Mouse (Mus musculus): ENCODE results near the gene Stk25. TPM values are rescaled to one million over a fixed set of nuclear protein-coding genes. Genes with fewer than 3 reads are reported as not detected.
"Not testable (repeated sequence)": the region's sequence is repeated elsewhere in the genome, so short reads cannot be mapped to it uniquely, and the experiment has no call there.

Gene Stk25
- polyA plus RNA-seq (2015; fragmentation: Nextera tagmentation; extraction: Ambion mirVana): 297 and 299 TPM in 2 replicates

DNA sequence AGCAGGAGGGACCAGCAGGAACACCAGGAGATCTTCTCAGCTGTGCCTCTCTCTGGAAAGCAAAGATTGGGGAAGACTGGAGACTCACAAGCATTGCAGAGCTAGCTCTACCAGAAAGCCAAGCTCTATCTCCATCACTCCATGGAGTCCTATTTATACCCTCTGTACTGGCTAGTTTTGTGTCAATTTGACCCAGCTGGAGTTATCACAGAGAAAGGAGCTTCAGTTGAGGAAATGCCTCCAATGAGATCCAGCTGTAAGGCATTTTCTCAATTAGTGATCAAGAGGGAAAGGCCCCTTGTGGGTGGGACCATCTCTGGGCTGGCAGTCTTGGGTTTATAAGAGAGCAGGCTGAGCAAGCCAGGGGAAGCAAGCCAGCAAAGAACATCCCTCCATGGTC is at the start of gene Stk25:
Gene Stk25 (minus strand): TSS at position 101 of the 400 bp plus-strand sequence.
- not testable (repeated sequence) for H3K27me3 ChIP-seq; H3K9ac ChIP-seq (replicated peaks); H3K4me3 ChIP-seq; H3K27ac ChIP-seq (replicated peaks); H3K9me3 ChIP-seq; H3K4me1 ChIP-seq; H3K4me2 ChIP-seq (replicated peaks); H3K36me3 ChIP-seq; ATAC-seq (replicated peaks)

DNA sequence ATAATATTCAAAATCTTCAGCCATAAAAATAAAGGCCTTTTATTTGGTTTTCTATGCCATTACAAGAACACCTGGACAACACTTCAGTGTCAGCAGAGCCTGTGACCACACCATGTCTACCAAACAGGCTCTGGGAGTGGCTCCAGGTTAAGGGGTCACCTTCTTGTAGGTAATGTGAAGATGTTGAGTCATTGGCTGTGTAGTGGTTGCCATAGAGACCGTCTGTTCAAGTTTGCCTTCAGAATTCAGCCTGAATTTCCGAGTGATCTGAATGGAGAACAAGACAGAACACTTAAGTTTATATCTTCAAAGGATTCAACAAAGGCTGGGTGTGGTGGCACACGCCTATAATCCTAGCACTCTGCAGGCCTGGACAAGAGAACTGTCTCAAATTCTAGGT is 46.9 kb upstream of the Stk25 start:
- Histone ChIP-seq H3K4me2 (replicated peaks) (no peak overlapping the region), H3K27me3 (no peaks in the 10 kb centered on the region), H3K4me3 (no peak overlapping the region), H3K9ac (replicated peaks) (no peak overlapping the region), H3K36me3 (0 out of 2 replicates have a peak, but pooled peaks cover 6% of the 10 kb centered on the region), H3K27ac (replicated peaks) (no peak overlapping the region), H3K4me1 (no peaks in the 10 kb centered on the region), H3K9me3 (no peaks in the 10 kb centered on the region)
- 70% methylated on average over 3 of the region's 3 CpGs for WGBS
- ATAC-seq (replicated peaks): no peak

DNA sequence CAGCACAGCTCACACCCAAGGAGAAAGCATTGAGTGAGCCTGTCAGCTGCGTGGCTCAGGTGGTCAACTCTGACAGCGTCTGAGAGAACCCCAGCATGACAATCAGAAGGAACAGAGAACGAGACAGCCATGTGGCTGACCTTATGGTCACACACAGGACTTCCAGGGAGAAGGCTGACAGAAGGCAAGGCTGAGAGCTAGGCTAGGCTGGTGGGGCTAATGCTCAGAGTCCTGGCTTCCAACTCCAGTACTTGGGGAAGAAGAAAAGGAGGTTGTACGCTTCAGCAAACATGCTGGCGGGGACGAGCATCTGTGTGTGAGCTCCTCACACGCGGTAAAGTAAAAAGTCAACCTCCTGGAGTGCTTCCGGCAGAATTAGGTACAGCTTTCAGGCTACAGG is 45.9 kb upstream of the Stk25 start:
- ATAC-seq (replicated peaks): no peak
- H3K9ac ChIP-seq (replicated peaks): no peak overlapping the region
- no peak overlapping the region for H3K27ac ChIP-seq (replicated peaks)
- no peaks in the 10 kb centered on the region for H3K27me3 ChIP-seq
- H3K4me2 ChIP-seq (replicated peaks): no peak overlapping the region
- 84% methylated on average over 9 of the region's 9 CpGs for WGBS
- H3K4me3 ChIP-seq: no peak overlapping the region
- 0 out of 2 replicates have a peak, but pooled peaks cover 6% of the 10 kb centered on the region for H3K36me3 ChIP-seq
- H3K9me3 ChIP-seq: no peaks in the 10 kb centered on the region
- no peaks in the 10 kb centered on the region for H3K4me1 ChIP-seq

DNA sequence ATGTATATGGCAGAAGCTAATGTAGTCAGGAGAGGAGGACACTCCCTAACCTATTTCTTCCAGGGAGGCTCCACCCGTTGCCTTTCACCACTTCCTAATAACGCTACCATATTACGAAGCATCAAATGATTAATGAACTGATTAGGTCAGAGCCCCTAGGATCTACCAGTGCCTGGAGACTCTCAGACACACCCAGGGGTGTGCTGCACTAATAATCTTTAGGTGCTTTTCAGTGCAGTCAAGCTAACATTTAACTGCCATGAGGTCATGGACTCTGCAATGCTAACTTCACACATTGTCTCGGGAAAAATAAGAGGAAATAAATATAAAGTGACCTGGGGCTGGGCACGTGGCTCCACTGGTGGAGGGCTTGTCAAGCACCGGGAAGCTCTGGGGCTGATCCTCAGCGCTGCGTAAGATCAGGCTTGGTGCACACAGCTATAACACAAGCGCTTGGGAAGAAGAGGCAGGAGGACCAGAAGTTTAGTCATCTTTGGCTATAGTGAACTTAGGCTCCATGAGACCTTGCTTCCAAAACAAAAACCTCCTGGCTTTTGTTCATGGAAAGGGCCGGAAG is 45.1 kb upstream of the Stk25 start:
- H3K9me3 ChIP-seq: no peaks in the 10 kb centered on the region
- no peaks in the 10 kb centered on the region for H3K27me3 ChIP-seq
- H3K4me1 ChIP-seq: no peaks in the 10 kb centered on the region
- H3K4me2 ChIP-seq (replicated peaks): no peak overlapping the region
- 0 out of 2 replicates have a peak, but pooled peaks cover 6% of the 10 kb centered on the region for H3K36me3 ChIP-seq
- no peak overlapping the region for H3K9ac ChIP-seq (replicated peaks)
- WGBS: 94% methylated on average over 10 of the region's 10 CpGs
- H3K27ac ChIP-seq (replicated peaks): no peak overlapping the region
- H3K4me3 ChIP-seq: no peak overlapping the region
- no peak for ATAC-seq (replicated peaks)

DNA sequence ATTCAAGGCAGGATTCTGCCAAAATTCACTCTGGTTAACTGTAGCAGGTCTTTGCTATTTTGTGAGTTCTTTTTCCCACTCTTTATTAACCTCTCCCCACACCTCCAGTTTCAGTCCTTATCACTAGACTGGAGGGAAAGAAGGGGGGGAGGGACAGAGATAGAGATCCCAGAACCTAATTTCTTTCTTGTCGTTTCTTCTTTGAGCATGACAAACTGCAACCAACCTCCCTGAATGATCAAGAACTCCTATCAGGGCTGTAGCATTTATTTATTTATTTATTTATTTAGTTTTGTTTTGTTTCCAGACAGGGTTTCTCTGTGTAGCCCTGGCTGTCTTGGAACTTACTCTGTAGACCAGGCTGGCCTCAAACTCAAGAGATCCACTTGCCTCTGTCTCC is 43.6 kb upstream of the Stk25 start:
- no peak overlapping the region for H3K27ac ChIP-seq (replicated peaks)
- no peaks in the 10 kb centered on the region for H3K4me1 ChIP-seq
- 90% methylated on average over 1 of the region's 1 CpGs for WGBS
- H3K4me3 ChIP-seq: no peak overlapping the region
- H3K36me3 ChIP-seq: 0 out of 2 replicates have a peak, but pooled peaks cover 6% of the 10 kb centered on the region
- no peak overlapping the region for H3K4me2 ChIP-seq (replicated peaks)
- H3K9ac ChIP-seq (replicated peaks): no peak overlapping the region
- no peaks in the 10 kb centered on the region for H3K27me3 ChIP-seq
- H3K9me3 ChIP-seq: no peaks in the 10 kb centered on the region
- no peak for ATAC-seq (replicated peaks)

DNA sequence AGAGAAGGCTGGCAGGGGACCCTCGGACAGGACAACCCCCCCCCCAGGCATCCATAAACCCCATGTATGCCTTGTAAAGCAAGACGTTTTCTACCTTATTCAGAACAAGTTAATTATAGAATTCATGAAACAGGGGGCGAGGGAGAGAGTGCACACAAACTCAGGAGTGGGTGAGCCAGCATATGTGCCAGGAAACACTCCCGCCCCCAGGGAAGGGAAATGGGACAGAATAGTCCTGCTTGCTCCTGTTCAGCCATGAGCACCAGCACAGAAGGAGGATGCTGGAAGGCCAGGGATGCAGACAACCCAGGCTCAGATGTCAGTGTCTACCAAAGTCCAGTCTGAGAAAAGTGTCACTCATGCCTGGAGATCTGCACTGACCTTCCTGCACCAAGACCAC is 40.7 kb upstream of the Stk25 start:
- no peak for ATAC-seq (replicated peaks)
- Histone ChIP-seq H3K27me3 (no peaks in the 10 kb centered on the region), H3K27ac (replicated peaks) (no peak overlapping the region), H3K9me3 (no peaks in the 10 kb centered on the region), H3K4me1 (no peaks in the 10 kb centered on the region), H3K9ac (replicated peaks) (no peak overlapping the region), H3K4me2 (replicated peaks) (no peak overlapping the region), H3K36me3 (peaks cover 17% of the 10 kb centered on the region), H3K4me3 (no peak overlapping the region)
- 75% methylated on average over 4 of the region's 4 CpGs for WGBS

DNA sequence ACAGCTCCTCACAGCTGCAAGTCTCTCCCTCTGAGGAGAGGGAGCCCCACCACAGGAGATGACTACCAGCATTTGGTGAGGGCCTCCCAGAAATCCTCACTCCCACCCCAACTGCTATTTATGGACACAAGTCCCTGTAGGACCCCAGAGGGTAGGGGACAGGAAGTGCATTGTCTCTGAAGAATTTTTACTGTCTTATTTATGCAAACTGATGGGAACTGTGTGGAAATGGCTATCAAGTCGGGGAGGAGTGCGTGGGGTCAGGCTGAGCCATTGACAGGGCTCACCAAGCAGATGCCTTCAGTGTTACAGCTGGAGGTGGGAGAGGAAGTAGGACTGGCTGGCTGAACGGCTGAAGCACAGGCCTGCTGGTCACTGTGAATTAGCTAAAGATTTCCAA is 38.9 kb upstream of the Stk25 start:
- Histone ChIP-seq H3K4me2 (replicated peaks) (no peak overlapping the region), H3K4me3 (no peak overlapping the region), H3K4me1 (no peaks in the 10 kb centered on the region), H3K27me3 (no peaks in the 10 kb centered on the region), H3K27ac (replicated peaks) (no peak overlapping the region), H3K36me3 (peaks cover 11% of the 10 kb centered on the region), H3K9ac (replicated peaks) (no peak overlapping the region), H3K9me3 (no peaks in the 10 kb centered on the region)
- no peak for ATAC-seq (replicated peaks)
- 80% methylated on average over 3 of the region's 3 CpGs for WGBS

DNA sequence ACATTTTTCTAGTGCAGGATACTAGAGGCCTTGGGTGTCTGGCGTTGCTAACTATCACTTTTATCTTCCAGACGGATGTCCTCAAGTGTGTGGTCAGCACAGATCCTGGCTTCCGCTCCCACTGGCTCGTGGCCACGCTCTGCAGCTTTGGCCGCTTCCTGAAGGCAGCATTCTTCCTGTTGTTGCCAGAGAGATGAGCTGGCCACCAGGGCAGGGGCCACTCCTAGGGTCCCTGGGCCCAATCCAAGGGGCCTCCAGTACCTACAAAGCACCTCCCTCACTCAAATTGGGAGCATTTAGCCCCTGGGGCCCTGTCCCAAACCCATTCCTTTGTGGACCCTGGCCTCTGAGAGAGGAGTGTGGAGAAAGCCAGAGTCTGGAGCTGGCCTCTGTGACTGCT is 36.5 kb upstream of the Stk25 start:
- H3K4me3 ChIP-seq: no peak overlapping the region
- no peaks in the 10 kb centered on the region for H3K9me3 ChIP-seq
- H3K27me3 ChIP-seq: no peaks in the 10 kb centered on the region
- peaks cover 14% of the 10 kb centered on the region for H3K36me3 ChIP-seq
- no peak overlapping the region for H3K4me2 ChIP-seq (replicated peaks)
- H3K27ac ChIP-seq (replicated peaks): no peak overlapping the region
- no peaks in the 10 kb centered on the region for H3K4me1 ChIP-seq
- 82% methylated on average over 6 of the region's 6 CpGs for WGBS
- no peak for ATAC-seq (replicated peaks)
- H3K9ac ChIP-seq (replicated peaks): no peak overlapping the region

DNA sequence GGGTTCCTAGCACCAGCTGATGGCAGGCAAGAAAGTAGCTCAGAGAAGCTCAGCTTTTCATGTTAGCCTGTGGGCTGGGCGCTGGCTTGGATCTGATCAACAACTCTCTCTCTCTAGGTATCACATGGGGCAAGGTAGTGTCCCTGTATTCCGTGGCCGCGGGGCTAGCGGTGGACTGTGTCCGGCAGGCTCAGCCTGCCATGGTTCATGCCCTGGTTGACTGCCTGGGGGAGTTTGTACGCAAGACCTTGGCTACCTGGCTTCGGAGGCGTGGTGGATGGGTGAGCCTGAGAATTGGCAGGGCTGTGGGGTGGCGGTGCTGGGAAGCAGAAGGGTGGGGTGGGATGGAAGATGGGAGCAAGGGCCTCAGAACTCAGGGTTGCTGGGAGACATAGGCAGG is 35.5 kb upstream of the Stk25 start:
- no peaks in the 10 kb centered on the region for H3K9me3 ChIP-seq
- no peak overlapping the region for H3K4me2 ChIP-seq (replicated peaks)
- 93% methylated on average over 10 of the region's 10 CpGs for WGBS
- no peaks in the 10 kb centered on the region for H3K4me1 ChIP-seq
- ATAC-seq (replicated peaks): no peak
- no peak overlapping the region for H3K4me3 ChIP-seq
- H3K36me3 ChIP-seq: peaks cover 14% of the 10 kb centered on the region
- H3K9ac ChIP-seq (replicated peaks): no peak overlapping the region
- H3K27ac ChIP-seq (replicated peaks): no peak overlapping the region
- H3K27me3 ChIP-seq: no peaks in the 10 kb centered on the region

DNA sequence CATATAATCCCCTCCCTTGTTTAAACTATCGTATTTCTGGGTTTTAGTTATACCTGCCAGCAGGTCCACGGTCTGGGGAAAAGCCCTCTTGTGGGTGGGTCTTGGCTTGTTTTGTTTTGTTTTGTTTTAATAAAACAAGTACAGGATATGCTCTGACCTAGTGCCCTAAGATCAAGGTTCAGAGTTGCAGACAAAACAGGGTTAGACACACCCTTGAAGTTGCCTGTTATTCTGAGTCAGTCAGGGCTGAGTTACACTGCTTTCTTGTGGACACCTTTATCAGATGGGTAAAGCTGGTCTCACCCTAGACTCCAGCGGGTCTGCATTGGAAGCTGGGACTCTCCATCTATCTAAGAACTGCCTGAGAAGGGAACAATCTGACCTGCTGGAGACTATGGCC is 35.0 kb upstream of the Stk25 start:
- Histone ChIP-seq H3K36me3 (peaks cover 14% of the 10 kb centered on the region), H3K4me3 (no peak overlapping the region), H3K9ac (replicated peaks) (no peak overlapping the region), H3K27me3 (no peaks in the 10 kb centered on the region), H3K4me2 (replicated peaks) (no peak overlapping the region), H3K4me1 (peaks cover 2% of the 10 kb centered on the region; the same call in 1 of the 2 replicates), H3K9me3 (no peaks in the 10 kb centered on the region), H3K27ac (replicated peaks) (no peak overlapping the region)
- ATAC-seq (replicated peaks): no peak
- 91% methylated on average over 3 of the region's 3 CpGs for WGBS

DNA sequence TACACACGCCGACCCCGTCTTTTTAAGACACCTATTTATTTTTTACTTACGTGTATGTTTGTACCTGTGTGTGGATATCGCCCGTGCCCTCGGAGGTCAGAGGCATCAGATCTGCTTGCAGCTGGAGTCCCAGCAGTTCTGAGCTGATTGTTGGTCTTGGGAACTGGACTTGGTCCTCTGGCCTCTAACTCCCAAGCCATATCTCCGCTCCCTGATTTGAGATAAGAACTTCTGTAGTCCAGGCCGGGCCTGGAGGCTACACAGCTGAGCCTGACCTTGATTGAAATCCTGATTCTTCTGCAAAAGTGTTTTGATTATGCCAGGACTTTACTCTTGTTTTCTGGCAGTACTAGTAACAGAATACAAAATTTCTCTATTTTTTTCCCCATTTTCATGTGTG is 34.3 kb upstream of the Stk25 start:
- no peak overlapping the region for H3K9ac ChIP-seq (replicated peaks)
- no peak for ATAC-seq (replicated peaks)
- no peak overlapping the region for H3K27ac ChIP-seq (replicated peaks)
- H3K4me2 ChIP-seq (replicated peaks): no peak overlapping the region
- peaks cover 10% of the 10 kb centered on the region for H3K4me1 ChIP-seq
- no peaks in the 10 kb centered on the region for H3K27me3 ChIP-seq
- no peak overlapping the region for H3K4me3 ChIP-seq
- H3K36me3 ChIP-seq: peaks cover 14% of the 10 kb centered on the region
- WGBS: 95% methylated on average over 9 of the region's 9 CpGs
- H3K9me3 ChIP-seq: no peaks in the 10 kb centered on the region

DNA sequence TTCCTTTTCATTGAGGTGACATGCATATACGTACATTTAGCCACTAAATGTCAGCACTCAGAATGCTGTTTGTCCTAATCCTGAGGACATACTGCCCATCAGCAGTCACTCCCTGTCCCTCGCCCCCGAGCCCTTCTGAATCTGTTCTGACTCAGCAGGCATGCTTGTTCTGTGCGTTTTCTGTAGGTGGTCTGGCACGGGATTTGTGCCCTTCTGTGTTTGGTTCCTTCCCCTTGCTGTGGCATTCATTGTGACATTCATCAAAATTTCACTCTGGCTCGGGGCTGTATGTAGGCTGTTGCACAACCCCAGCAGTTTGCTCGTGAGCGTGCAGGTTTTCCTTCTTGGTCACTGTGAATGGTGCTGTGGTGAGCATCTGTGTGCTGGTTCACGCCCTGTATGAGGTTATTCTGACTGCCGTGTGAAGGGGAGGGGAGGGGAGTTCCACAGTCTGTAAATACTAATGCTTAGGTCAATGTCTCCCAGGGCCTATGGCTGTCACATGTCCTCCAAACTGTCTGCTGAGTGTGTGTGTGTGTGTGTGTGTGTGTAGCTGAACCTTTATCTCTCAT is 33.4 kb upstream of the Stk25 start:
- Histone ChIP-seq H3K4me1 (peaks cover 19% of the 10 kb centered on the region), H3K9me3 (no peaks in the 10 kb centered on the region), H3K27me3 (no peaks in the 10 kb centered on the region), H3K4me3 (no peak overlapping the region), H3K9ac (replicated peaks) (no peak overlapping the region), H3K27ac (replicated peaks) (no peak overlapping the region), H3K4me2 (replicated peaks) (no peak overlapping the region), H3K36me3 (peaks cover 14% of the 10 kb centered on the region)
- 77% methylated on average over 10 of the region's 10 CpGs for WGBS
- no peak for ATAC-seq (replicated peaks)

DNA sequence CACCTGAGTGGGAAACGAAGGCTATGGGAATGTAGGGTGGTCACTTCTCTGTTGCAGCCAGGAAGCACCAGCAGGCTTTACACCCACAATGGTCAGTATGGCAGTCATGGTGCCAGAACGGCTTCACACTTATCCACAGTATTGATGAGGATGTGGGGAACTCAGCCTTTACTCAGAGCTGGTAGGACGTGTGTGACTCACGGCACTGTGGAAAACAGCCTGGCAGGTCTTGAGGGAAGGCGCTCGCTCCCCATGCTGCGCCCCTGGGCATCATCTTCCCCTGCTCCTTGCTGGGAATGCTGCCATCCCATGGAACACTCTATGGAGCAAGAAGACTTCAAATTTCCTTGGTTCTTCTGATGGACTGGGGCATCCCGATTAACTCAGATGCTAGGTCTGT is 32.6 kb upstream of the Stk25 start:
- Histone ChIP-seq H3K4me1 (peaks cover 24% of the 10 kb centered on the region), H3K9me3 (no peaks in the 10 kb centered on the region), H3K36me3 (peaks cover 14% of the 10 kb centered on the region), H3K27me3 (no peaks in the 10 kb centered on the region), H3K27ac (replicated peaks) (no peak overlapping the region), H3K4me3 (no peak overlapping the region), H3K4me2 (replicated peaks) (no peak overlapping the region), H3K9ac (replicated peaks) (no peak overlapping the region)
- 91% methylated on average over 8 of the region's 8 CpGs for WGBS
- ATAC-seq (replicated peaks): no peak

All from forebrain, embryonic 15.5 days (tissue).